Mouse (Mus musculus) cerebellum, postnatal 14 days (tissue): ENCODE data around the gene Gm11639.

ENCODE experiments used
- DNase-seq, 2 experiments: peaks; one replicate each; pipeline ENCODE4 v3.0.0; 2021; ENCODE audit warnings: mixed read lengths in 2 of 2

Gene Gm11639

GRCm38 (mm10) chr11:104685548-104685947, at the start of gene Gm11639:
Gm11639 (plus strand) TSS chr11:104685707.
- DNase-seq: peak in 1 of 2 experiments; percentile 37

GRCm38 (mm10) chr11:104637010-104637409, 48.5 kb upstream of the Gm11639 start:
- no peak for DNase-seq

- no peak for DNase-seq
Measured at GRCm38 (mm10) chr11:104638006-104638405, 47.5 kb upstream of the Gm11639 start.

- no peak for DNase-seq
Measured at GRCm38 (mm10) chr11:104638906-104639305, 46.6 kb upstream of the Gm11639 start.

- DNase-seq: no peak
Measured at GRCm38 (mm10) chr11:104639634-104640033, 45.9 kb upstream of the Gm11639 start.

GRCm38 (mm10) chr11:104640894-104641293, 44.6 kb upstream of the Gm11639 start:
- DNase-seq: no peak

GRCm38 (mm10) chr11:104643236-104643635, 42.3 kb upstream of the Gm11639 start:
- no peak for DNase-seq

- DNase-seq: no peak
Measured at GRCm38 (mm10) chr11:104645402-104645801, 40.1 kb upstream of the Gm11639 start.

GRCm38 (mm10) chr11:104646173-104646572, 39.3 kb upstream of the Gm11639 start:
- DNase-seq: no peak

- no peak for DNase-seq
Measured at GRCm38 (mm10) chr11:104646611-104647010, 38.9 kb upstream of the Gm11639 start.

- DNase-seq: no peak
Measured at GRCm38 (mm10) chr11:104647188-104647867, 38.2 kb upstream of the Gm11639 start.

GRCm38 (mm10) chr11:104648571-104648970, 36.9 kb upstream of the Gm11639 start:
- peak; percentile 42 to 73 for DNase-seq

- no peak for DNase-seq
Measured at GRCm38 (mm10) chr11:104660599-104660998, 24.9 kb upstream of the Gm11639 start.

- no peak for DNase-seq
Measured at GRCm38 (mm10) chr11:104661106-104661505, 24.4 kb upstream of the Gm11639 start.

- peak; percentile 35 to 52 for DNase-seq
Measured at GRCm38 (mm10) chr11:104661531-104662205, 23.8 kb upstream of the Gm11639 start.

- DNase-seq: no peak
Measured at GRCm38 (mm10) chr11:104662573-104662972, 22.9 kb upstream of the Gm11639 start.

- DNase-seq: no peak
Measured at GRCm38 (mm10) chr11:104663241-104663877, 22.1 kb upstream of the Gm11639 start.

GRCm38 (mm10) chr11:104663878-104664261, 21.6 kb upstream of the Gm11639 start:
- DNase-seq: no peak

- no peak for DNase-seq
Measured at GRCm38 (mm10) chr11:104664441-104664840, 21.1 kb upstream of the Gm11639 start.

GRCm38 (mm10) chr11:104667399-104667798, 18.1 kb upstream of the Gm11639 start:
- DNase-seq: no peak

GRCm38 (mm10) chr11:104673412-104673811, 12.1 kb upstream of the Gm11639 start:
- no peak for DNase-seq

- DNase-seq: no peak
Measured at GRCm38 (mm10) chr11:104674768-104675167, 10.7 kb upstream of the Gm11639 start.

GRCm38 (mm10) chr11:104693235-104693634, 7.7 kb downstream of the Gm11639 start:
- DNase-seq: no peak

GRCm38 (mm10) chr11:104704097-104704496, 18.6 kb downstream of the Gm11639 start:
- DNase-seq: no peak
